Mouse (Mus musculus) kidney, adult 11 months (tissue): ENCODE data around the gene Tanc1.

ENCODE experiments used
- DNase-seq: peaks from one replicate; pipeline ENCODE4 v3.0.0; 2022

The Tanc1 gene

GRCm38 (mm10) chr2:59653306-59654165 is 41.7 kb downstream of the Tanc1 start:
- no peak for DNase-seq

GRCm38 (mm10) chr2:59655471-59655870 is 43.6 kb downstream of the Tanc1 start:
- DNase-seq: no peak

DNA sequence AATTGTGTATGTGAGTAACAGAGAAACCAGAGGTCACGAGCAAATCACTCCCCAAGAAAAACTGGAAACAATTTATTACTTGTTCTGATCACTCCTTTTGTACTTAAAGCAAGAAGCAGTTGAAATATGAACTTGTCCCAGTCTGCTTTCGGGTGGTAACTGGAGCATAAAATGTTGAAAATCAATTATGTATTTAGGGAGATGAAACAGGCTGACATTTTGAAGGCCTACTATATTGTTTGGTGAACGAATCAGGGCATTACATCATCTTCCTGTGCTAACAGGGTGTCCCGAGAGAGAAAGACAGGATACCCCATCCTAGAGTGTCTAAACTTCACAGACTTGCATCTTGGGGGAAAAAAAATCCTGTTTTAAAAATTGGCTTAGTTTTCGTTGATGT is 44.8 kb downstream of the Tanc1 start:
- DNase-seq: no peak

DNA sequence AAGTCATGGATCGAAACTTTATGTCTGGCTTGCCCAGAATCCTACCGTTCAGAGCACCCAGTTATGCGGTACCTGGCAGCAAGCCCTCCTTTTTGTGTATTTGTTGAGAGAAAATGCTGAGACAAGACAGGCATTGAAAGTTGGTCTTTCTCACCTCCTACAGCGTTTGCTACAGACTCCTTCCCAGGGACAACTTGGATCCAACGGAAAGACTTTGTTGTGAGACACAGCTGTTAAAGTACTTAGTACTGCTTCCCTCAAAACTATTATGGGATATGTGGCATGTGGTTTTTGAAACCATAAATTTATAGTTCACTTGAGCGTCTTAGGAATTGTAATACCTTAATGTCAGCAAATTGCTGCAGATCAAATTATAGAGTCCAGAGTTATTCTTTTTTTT is 47.8 kb downstream of the Tanc1 start:
- DNase-seq: no peak

DNA sequence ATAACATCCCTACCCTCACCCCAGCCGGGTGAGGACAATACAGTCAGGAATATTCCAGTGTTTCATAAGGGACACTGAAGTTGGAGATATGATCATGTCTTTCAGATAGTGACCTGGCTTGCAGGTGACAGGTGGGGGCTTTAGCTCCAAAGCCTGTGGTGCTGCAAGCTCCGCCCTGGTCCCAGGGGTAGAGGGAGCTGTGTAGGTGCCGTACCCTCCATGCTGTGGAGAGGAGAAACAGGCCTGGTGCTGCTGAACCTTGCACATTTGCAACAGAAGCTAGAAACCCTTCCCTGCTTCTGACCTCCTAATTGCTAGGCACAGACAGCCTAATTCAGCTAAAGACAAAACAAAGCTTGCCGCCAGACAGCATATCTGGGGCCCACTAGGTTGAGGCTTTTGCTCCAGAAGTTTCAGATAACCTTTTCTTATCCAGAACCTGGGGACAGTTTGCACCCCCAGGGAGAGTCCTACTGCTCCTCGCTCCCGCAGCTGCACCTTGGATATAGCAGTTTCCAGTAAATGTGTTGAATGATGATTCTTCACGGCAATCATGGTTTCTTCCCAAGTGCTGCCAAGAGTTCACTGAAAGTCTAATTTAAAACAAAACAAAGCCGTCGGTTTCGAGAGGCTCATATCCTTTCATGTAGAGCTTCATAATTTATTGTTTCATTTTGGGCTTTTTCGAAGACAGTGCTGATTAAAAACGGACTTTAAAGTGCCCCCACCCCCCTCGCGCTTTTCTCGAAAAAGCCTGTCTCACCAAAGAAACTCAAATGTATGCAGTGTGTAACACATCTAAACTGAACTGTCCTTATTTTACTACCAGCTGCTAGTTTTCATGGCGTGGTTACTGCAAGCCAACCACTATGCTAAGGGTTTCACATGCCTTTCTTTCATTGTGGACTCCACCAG is 49.3 kb downstream of the Tanc1 start:
- DNase-seq: no peak

DNA sequence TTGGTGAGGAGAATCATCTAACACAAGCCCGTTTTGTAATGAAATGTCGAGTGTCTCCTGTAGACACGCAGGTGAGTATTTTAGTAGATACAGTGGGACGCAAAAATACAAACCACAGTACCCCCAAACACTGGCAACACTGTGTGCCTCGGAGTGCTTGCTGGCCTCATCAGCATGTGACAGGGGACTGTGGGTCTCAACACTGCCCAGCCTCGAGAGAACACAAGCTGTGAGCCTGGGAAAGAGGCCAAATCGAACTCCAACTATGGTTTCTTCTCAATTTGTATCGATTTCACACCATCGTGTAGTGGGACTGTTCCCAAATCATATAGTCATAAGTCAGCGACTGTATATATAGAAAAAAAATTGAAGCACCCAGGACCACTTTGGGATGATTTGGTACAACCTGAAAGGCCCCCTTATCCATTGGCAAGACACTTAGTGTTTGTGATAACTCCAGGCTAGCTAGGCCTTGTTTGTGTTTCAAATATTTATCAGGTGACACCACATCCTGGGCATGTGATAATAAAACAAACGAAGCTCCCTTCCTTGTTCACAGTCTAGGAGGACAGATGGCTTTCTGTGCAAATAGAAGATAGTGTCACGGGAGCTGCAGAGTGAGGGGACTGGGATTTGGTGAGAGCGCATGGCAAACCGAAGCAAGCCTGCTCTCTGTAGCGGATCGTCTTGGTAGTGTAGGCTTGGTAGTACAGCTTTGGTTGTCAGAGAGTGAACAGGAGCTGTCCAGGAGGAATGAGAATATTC is 53.1 kb downstream of the Tanc1 start:
- DNase-seq: no peak

DNA sequence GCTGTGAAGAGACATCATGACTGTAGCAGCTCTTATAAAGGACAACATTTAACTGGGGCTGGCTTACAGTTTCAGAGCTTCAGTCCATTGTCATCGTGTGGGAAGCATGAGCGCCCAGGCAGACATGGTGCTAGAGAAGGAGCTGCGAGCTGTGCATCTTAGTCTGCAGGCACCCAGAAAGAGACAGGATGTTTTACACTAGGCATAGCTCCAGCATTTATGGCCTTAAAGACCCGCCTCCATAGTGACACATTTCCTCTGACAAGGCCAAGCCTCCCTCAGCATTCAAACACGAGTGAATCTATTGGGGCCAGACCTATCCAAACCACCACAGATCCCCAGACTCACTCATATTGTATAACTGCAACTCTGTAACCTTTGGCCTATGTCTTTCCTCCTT is 54.7 kb downstream of the Tanc1 start:
- no peak for DNase-seq

DNA sequence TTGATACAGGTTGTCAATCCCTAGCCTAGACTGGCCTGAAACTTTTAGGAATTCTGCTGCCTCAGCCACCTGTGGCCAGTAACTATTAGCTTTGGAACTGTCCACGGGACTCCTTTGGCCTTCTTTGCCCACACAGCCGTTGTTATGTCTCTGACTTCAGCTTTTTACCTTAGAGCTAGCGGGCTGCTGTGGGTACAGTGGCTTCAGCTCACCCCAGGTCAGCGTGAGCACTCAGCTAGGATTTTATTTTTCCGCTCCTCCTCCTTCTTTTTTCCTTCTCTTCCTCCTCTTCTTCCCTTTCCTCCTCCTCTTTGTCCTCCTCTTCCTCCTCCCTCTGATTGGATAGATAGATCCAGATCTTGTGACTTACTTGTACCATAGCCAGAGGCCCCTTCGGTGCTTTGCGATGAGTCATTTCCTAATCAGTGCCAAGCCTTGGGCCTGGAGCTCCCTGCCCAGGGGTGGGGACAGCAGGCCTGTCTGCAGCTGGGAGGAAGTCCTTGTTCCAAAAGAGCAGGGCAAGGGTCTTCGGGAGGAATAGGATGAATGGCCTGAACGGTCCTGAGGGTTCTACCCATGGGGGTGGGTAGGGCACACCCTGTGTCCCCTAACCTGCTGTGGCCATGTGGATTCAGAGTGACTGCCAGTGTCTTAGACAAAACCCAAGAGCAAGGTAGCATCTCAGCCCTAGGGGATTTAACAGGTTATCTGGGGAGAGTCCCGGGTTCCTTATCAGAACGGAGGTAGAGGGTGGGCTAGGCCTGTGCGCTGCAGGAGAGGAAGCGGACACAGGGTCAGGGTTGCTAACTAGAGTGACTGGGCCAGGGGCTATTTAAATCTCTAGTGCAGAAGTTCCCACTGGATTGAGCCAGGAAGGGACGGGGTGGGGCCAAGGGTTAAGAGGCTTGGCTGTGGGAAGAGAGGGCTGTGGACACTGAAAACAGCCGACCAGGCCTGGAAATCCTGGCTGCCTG is 58.5 kb downstream of the Tanc1 start:
- peak; percentile 84 for DNase-seq

DNA sequence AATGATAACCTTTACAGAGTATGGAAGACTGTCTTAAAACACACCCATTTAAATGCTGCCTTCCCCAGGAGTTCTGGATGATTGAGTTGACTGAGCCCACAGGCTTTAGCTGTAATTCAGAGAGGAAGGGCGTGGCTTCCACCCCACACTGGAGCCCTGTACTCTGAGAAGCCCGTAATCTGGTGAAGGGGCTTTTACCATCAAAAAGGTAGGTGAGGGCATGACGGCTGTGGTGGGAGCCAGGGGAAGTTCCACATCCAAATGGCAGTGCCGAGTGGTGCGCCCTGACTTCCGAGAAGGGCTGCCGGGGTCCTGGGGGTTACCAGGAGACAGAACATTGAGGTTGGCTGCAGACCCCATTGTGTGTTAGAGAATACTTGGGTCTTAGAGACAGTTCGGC is 59.8 kb downstream of the Tanc1 start:
- DNase-seq: no peak

DNA sequence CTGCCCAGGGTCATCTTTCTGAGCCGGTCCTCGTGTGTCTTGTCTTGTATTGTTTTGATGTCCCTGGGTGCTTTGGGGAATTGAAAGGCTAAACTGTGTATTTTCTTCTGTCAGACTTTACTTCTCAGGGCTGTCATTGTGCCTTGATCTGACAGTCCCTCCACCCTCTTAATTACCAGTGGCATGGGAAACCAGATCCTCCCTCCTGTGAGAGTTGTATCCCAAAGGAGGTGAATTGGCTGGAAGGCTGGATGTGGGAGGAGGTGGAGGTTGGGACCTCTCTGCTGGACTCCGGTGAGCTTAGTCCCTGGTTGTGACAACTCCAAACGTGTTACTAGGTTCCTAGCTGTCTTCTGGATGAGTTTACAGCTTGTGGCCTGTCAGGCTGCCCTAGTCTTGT is 60.2 kb downstream of the Tanc1 start:
- DNase-seq: no peak

GRCm38 (mm10) chr2:59672686-59673085 is 60.8 kb downstream of the Tanc1 start:
- no peak for DNase-seq

- DNase-seq: no peak
Measured at GRCm38 (mm10) chr2:59673351-59673750, 61.5 kb downstream of the Tanc1 start.

DNA sequence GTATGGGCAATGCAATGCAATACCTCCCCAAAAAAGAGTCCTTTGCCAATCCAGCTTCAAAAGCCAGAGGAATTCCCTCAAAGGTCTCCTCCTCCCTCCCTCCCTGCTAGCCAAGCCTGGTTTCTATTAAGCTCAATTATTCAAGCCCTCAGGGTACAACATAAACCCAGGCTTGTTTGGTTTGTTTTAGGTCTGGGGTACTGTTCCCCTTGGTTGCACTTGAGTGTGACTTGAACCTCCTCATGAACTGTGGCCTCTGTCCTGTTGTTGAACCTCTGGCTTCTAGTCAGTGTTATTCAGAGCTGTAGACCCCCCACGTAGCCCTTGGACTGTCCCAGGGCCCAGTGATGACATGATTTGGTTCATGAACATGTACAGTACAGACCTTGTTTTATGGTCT is 62.0 kb downstream of the Tanc1 start:
- DNase-seq: no peak

- no peak for DNase-seq
Measured at GRCm38 (mm10) chr2:59675270-59675995, 63.6 kb downstream of the Tanc1 start.

GRCm38 (mm10) chr2:59676041-59676440 is 64.2 kb downstream of the Tanc1 start:
- DNase-seq: no peak

DNA sequence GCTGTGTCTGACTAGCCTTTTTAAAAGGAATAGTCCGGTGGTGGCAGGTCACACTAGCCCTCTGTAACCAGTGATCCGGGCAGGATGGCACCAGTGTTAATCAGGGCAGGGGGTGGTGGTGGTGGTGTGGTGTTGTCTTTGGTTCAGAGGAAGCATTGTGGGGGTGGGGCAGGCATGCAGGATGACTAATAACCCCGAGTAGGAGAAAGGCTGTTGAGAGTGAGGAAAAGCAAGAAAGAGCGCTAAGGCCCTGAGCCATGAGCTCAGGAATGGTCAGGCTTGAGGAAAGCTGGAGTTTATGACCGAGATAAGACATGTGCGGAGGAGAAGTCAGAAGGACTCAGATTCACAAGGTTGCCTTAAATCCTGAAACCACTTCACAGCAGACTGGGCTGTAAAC is 64.6 kb downstream of the Tanc1 start:
- DNase-seq: no peak

- DNase-seq: no peak
Measured at GRCm38 (mm10) chr2:59679424-59680020, 67.7 kb downstream of the Tanc1 start.

DNA sequence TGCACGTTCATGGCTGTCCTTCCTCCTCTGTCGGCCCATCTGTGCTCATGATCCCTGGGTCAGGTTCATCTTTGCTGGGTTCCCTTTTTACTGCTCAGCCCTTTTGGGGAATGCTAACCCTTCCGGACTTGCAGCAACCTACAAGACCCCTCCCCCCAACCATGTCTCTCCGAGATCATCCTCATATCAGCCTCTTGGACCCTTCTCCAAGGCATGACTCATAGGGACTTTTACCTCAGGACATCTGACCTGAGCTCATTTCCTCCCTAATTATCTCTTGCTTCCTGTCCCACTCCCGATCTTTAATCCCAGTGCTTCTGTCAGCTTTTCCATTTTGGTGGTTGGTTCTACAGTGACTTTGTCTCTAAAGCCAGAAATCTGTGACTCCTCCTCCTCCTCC is 68.9 kb downstream of the Tanc1 start:
- no peak for DNase-seq

DNA sequence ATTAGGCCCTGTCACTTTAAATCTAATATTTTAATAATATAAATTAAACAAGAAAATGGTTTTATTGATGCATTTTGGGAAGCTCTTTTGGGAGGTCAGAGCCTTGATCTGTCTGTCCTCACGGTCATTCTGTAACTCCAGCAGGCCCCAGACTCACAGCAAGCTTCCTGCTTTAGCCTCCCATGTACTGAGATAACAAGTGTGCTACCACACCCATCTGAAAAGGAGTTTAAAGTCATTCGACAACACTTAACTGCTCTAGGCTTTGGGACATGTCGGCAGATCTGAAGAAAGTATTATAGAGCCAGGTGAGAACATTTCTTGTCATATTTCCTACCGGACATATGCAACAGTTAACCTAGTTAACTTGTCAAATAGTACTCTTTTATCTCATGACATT is 69.3 kb downstream of the Tanc1 start:
- DNase-seq: no peak

DNA sequence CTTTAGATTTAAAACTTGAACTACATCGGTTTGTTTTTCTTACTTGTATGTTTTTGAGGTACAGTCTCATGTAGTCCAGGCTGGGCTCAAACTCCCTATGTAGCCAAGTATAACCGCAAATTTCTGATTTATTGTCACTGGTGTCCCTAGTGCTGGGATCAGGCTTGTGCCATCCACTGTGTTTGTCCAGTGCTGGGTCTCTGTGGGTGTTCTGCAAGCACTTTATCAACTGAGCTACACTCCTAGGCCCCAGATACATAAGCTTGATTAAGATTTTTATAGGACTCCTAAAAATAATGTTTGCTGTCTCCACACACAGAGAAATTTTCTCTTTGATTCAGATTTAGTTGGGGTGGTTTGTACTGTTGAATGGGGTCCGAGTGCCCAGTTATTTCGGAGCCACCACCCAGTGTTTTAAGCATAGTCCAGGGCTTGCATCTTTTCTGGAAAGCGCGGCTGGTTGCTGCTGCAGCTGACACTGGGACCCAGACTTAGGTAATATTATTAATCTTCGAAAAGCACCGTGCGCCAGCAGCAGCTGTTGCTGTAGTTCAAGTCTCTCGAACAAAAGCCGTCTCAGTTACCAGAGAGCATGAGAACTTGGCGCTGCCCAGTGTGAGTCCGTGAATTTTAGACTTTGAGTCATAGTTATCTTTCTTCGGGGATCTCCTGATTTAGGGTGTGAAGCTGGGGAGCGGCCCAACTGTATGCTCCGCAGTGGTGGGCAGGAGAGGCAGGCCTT is 73.2 kb downstream of the Tanc1 start:
- no peak for DNase-seq
